Mouse (Mus musculus) Patski (cell line): ENCODE data around the gene Defb15. TPM values are rescaled to one million over a fixed set of nuclear protein-coding genes. Genes with fewer than 3 reads are reported as not detected.
A peak's percentile ranks its signal among the peaks of the same experiment; 100 is the strongest.
"Not testable (repeated sequence)": the region's sequence is repeated elsewhere in the genome, so short reads cannot be mapped to it uniquely, and the experiment has no call there.

Experiments
- ATAC-seq: fragments of 100-300 bp; one replicate; pipeline ENCODE4 v1.8.0; 2021
- CTCF ChIA-PET: fragments of 350-600 bp; sonication (Branson Sonifier 250); formaldehyde crosslinking; loops from one replicate; lab custom pipeline; 2022; ENCODE audit warnings: inconsistent platforms; lab: Charles Lee
- POLR2A ChIA-PET: fragments of 350-600 bp; sonication (Branson Sonifier 250); formaldehyde crosslinking; loops from one replicate; lab custom pipeline; 2022; ENCODE audit warnings: antibody characterized with exemption, inconsistent platforms; lab: Charles Lee
- DNase-seq: peaks from one replicate; pipeline ENCODE4 v3.0.0-alpha.2; 2011; ENCODE audit warnings: low read depth, low spot score
- H3K27me3 ChIP-seq: fragments of 371-371 bp; one replicate; pipeline ENCODE4 v1.5.1; 2021
- CTCF ChIP-seq: fragments of 100-300 bp; IDR thresholded peaks from one replicate; pipeline ENCODE4 v1.5.1; 2021
- in situ Hi-C: fragments of 300-500 bp; cut with MboI; formaldehyde crosslinking; loops from 3 replicates; pipeline ENCODE4 v1.11.1; 2018; ENCODE audit warnings: low pct_unique_long_range_greater_than_20kb, mixed read lengths
- polyA plus RNA-seq: library from polyadenylated mRNA; unstranded; gene quantifications from one replicate; pipeline ENCODE4 v1.2.3, GENCODE M21; 2021

Defb15 gene
- not detected for polyA plus RNA-seq

DNA sequence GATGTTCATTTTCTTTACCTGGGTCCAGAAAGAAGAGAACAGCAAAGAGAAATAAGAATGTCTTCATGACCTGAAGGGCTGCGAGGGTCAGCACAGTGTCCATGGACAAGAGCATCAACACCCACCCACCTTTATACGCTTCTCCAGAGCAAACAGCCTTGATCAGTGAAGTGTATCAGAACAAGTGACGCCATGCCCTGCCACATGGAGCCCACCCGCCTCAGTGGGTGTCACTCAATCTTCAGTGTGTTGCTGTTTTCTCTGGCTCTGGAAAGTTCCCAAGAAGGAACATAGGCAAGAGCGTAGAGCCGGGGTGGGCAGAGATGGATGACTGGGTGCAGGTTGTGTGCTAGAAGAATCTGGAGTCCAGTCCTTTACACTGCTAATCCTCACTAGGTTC, at the start of gene Defb15:
Defb15 (minus strand) TSS at position 101 of the 400 bp plus-strand sequence.
- TF ChIP-seq CTCF = no peak
- ChIA-PET CTCF (no interaction called here), POLR2A (no interaction called here)
- H3K27me3 ChIP-seq = peaks cover 4% of the 10 kb centered on the region
- in situ Hi-C loops = no loop called here
- DNase-seq (no peak), ATAC-seq (no peak)

DNA sequence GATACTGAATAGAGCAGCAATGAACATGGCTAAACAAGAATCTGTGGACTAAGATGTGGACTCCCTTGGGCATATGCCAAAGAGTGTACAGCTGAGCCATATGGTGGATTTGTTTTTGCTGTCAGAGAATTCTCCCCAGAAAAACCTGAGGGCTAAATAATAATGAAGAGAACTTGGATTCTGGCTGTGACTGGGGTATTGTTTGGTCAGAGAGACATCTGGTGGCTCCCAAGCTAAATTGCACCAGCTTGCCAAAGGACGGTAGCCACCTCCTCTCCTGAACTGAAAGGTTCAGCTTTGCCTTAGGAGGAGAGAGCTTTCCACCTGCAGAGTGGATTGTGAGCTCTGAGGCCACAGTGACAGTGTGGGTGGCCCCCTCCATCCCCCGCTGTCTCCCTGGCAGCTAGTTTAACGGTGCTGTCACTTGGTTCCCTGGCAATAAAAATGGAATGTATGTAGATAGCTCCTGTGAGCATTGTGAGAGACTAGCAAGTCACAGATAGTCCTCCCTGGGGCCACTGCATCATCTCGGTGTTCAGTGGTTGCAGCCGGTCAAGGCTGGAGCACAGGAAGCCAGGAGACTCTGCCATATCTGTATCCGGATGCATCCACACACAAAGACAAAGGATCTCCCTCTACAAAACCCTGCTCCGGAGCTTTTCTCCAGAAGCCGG, 49.3 kb upstream of the Defb15 start:
- peaks cover 4% of the 10 kb centered on the region for H3K27me3 ChIP-seq
- no peak for ATAC-seq
- ChIA-PET POLR2A (interaction anchor here (0.6 kb wide), 1 partner anchor 12 kb away, joined by 3 read pairs; no protein-coding TSS in a partner anchor), CTCF (interaction anchor here (0.9 to 1.6 kb wide), 5 partner anchors 8 to 66 kb away, joined by 3 to 6 read pairs (median 3); no protein-coding TSS in a partner anchor)
- peak; percentile 46 for TF ChIP-seq CTCF
- no peak for DNase-seq
- in situ Hi-C loops = no loop called here

DNA sequence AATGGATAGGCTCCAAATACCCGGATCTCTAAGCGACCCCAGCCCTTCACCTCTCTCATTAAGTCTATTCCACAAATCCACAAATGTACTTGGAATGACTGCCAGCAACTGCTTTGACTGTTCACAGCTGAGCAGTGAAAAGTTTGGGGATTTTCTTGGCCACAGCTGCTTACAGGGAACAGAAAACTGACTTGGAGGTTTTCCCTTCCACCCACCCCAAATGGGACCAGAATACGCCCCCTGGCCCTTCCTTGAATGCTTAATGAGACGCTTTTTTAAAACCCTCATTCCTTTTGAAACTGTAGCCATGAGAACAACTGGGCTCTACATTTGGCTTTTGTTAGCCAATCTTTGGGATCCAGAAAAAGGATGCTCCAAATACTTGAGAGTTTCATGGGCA, 45.7 kb upstream of the Defb15 start:
- DNase-seq (no peak), ATAC-seq (no peak)
- ChIA-PET CTCF (interaction anchor here (0.9 to 1.9 kb wide), 2 partner anchors 12 to 14 kb away, joined by 3 to 6 read pairs; no protein-coding TSS in a partner anchor), POLR2A (no interaction called here)
- TF ChIP-seq CTCF = no peak
- peaks cover 8% of the 10 kb centered on the region for H3K27me3 ChIP-seq
- in situ Hi-C loops = loop anchor here (10.0 kb wide), 1 partner anchor 63 kb away; no protein-coding TSS in a partner anchor

DNA sequence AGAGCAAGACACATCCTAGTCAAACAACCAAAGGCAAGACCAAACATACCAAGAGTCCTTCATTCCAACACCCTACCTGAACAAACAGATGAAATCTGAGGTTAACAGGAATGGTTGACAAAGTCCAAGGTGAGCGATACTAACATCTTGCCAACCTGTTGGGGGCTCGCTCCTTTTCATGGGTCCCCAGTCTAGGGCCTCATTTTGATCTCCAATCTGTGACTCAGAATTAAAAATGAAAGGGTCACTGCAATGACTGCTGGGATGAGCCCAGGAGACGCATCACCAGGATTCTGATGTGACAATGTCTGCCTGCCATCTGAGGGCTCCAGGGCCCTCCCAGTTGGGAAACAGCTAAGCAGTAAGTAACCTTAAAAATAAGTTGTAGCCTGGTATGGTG, 37.0 kb upstream of the Defb15 start, which contains the start of gene Ccdc70:
Ccdc70 (plus strand) TSS at position 301 of the 400 bp plus-strand sequence.
- ChIA-PET CTCF (no interaction called here), POLR2A (no interaction called here)
- TF ChIP-seq CTCF = no peak
- H3K27me3 ChIP-seq = no peaks in the 10 kb centered on the region
- ATAC-seq (no peak), DNase-seq (no peak)
- in situ Hi-C loops = no loop called here

DNA sequence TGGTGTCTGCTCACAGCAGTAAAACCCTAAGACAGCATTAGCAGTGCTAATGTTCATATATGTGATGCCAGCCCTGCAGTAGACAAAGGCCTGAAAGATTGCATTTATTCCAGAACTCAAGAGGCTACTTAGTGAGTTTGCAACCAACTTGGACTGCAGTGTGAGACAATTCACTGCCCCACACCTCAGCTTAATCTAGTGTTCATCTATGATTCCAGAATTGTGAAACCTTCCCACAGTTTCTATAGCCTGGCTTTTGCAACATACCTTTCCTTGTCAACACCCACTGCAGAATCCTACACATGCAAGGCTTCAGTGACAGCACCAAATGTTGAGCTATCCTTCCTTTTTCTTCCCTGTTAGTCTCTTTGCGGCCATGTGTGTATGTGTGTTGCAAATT, 34.1 kb upstream of the Defb15 start:
- POLR2A ChIA-PET = no interaction called here
- in situ Hi-C loops = no loop called here
- DNase-seq (no peak), ATAC-seq (no peak)
- TF ChIP-seq CTCF = no peak
- CTCF ChIA-PET = no interaction called here
- H3K27me3 ChIP-seq = no peaks in the 10 kb centered on the region

DNA sequence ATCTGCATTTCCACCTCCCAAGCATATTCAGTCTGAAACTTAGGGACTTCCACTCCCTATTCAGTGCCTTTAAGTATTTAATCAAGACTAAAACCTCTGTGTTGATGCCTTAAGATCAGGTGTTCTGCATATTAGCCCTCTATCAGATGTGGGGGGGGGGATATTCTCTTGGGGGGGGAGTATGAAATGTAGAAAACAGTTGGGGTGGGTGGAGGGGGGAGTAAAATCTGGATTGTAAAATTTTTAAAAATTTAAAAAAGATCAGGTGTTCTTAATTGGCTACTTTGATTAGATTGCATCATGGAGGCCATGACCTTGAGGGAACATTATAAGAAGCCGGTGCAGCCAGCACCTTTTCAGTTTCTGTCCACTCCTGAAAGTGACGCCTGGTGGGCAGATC, 25.9 kb upstream of the Defb15 start, which contains the start of gene Fam90a1a:
Fam90a1a (plus strand) TSS at position 301 of the 400 bp plus-strand sequence.
- TF ChIP-seq CTCF = no peak
- peaks cover 3% of the 10 kb centered on the region for H3K27me3 ChIP-seq
- DNase-seq (no peak), ATAC-seq (no peak)
- CTCF ChIA-PET = interaction anchor here (1.5 kb wide), 1 partner anchor 202 kb away, joined by 3 read pairs; no protein-coding TSS in a partner anchor
- in situ Hi-C loops = loop anchor here (5.0 kb wide), 1 partner anchor 201 kb away; no protein-coding TSS in a partner anchor
- POLR2A ChIA-PET = no interaction called here

DNA sequence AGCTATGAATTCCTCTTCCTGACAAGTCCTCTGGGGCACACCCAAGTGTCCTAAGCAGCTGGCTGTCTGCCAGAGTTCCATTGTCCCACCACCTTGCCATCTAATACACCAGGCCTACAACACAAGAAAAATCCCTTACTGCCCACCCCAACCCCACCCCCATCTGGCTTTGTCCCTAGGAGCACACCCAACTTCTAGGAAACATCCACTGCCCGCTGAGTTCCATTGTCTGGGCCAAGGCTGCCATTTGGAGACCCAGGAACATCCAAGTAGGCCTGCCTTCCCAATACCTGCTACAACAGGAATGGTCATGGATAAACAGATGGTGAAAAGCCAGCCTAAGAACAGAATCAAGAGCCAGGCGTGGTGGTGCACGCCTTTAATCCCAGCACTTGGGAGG, 23.8 kb upstream of the Defb15 start:
- peaks cover 3% of the 10 kb centered on the region for H3K27me3 ChIP-seq
- no peak for DNase-seq
- TF ChIP-seq CTCF = no peak
- in situ Hi-C loops = loop anchor here (5.0 kb wide), 1 partner anchor 199 kb away; no protein-coding TSS in a partner anchor
- POLR2A ChIA-PET = no interaction called here
- ATAC-seq = no peak
- CTCF ChIA-PET = no interaction called here

DNA sequence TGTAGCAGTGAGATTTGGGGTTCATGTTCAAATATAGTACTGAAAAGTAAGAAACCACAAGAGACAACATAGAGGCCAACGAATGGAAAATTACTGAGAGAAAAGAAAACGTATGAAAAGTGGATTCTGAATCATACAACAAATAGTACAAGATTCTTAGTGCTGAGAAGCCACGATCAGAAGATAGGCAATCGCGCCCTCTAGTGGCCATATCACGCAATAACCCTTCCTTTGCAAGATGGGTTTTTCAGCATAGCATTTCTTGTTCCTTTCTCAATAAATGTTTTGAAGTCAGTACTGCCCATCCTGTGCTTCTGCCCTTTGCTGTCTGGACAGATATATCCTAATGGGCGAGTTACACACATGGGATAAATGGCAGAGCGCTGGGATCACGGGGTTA, 22.8 kb upstream of the Defb15 start:
- POLR2A ChIA-PET = no interaction called here
- in situ Hi-C loops = loop anchor here (5.0 kb wide), 1 partner anchor 198 kb away; no protein-coding TSS in a partner anchor
- no peak for ATAC-seq
- peak; percentile 78 for TF ChIP-seq CTCF
- CTCF ChIA-PET = interaction anchor here (0.7 kb wide), 1 partner anchor 183 kb away, joined by 3 read pairs; no protein-coding TSS in a partner anchor
- no peaks in the 10 kb centered on the region for H3K27me3 ChIP-seq
- DNase-seq = no peak

DNA sequence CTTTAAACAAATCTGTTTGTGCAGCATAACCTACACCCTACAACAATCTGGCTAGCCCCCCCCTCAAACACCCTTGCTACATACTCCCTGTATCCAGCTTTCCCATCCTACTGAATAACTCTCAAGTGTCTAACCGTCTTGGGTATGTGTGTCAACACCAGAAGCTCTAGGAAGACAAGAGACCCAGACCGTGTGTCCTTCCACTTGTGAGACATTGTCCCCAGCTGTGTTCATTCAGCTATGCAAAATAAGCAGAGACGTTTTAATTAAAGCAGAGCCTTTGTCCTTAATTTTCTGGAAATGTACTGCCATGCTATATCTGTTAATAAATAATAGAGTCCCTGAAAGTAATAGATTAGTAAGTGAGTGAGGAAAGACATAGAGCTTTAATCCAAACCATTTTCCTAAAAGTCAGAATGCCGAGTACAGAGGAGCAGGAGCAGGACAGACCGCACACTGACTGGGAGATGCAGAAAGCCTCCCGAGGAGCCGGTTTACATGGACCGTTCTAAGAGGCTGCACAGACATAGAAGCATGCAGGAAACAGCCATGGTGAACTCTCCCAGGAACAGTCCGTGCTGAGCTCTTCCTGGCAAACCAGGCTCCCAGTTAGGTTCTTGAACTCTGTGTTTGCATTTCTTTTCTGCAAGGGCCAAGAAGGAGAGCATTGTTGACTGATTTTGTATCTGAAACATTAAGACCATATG, 15.0 kb upstream of the Defb15 start:
- in situ Hi-C loops = no loop called here
- no peak for TF ChIP-seq CTCF

DNA sequence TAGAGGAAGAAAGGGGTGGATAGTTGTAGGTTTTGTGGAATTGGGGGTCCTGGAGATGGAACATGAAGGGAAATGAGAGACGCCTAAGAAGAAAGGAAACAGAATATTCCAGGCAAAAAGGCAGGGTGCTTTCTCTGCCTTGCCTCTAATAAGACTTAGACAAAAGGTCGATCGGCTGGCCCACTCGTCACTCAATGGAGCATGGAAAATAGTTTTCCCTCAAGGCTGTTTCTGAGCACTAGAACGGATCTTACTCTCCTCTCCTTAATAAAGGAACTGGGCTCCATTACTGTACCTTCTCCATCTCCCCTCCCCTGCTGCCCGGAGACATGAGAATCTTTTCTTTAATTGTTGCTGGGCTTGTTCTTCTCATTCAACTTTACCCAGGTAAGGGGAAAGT, 14.0 kb upstream of the Defb15 start, which contains the start of gene Defb13:
Defb13 (plus strand) TSS at position 301 of the 400 bp plus-strand sequence.
- peaks cover 12% of the 10 kb centered on the region for H3K27me3 ChIP-seq
- no peak for TF ChIP-seq CTCF
- DNase-seq = no peak
- CTCF ChIA-PET = no interaction called here
- in situ Hi-C loops = no loop called here
- ATAC-seq = no peak
- POLR2A ChIA-PET = no interaction called here

More for the DNA sequence above, 15.0 kb upstream of the Defb15 start:
- ATAC-seq (no peak), DNase-seq (no peak)
- ChIA-PET POLR2A (no interaction called here), CTCF (no interaction called here)
- peaks cover 12% of the 10 kb centered on the region for H3K27me3 ChIP-seq

DNA sequence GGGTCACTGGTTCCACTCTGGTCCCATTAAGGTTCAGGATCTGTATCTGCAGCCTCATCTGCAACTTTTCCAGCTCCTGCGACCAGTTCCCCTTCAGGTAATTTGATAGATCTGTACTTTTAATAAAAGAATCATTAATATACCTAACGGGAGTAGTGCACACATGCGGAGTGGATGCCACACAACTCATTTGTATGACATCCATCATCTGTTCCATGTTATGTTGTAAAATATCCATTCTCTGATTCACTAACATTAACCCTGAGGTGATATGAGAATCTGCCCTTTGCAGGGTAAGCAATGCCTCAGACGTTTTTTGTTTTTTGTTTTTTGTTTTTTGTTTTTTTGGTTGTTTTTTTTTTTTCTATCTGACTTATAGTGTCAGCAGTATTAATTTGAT, 5.5 kb upstream of the Defb15 start, which contains the start of gene Defb35:
Defb35 (plus strand) TSS at position 301 of the 400 bp plus-strand sequence.
- H3K27me3 ChIP-seq, POLR2A ChIA-PET, ATAC-seq, in situ Hi-C loops, CTCF ChIA-PET, DNase-seq: not testable (repeated sequence)

DNA sequence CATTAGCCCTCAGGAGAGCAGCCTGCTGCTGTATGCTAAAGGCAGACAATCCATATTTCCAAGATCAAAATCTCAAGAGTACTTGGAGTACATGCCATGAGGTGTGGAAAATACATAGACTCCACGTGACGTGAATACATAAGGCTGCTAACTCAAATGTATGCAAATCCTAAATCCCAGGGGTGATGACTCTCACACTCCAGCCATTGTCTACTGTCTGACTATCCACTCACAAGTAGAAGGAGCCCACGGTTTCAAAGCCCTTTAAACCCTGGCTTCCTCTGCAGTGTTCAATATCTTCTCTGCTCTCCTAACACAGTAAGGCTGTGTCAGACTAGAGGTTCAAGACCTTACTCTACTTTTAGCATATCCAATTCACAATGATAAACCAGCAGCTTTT, 1.8 kb downstream of the Defb15 start:
- ATAC-seq, H3K27me3 ChIP-seq, CTCF ChIA-PET, DNase-seq, POLR2A ChIA-PET, in situ Hi-C loops: not testable (repeated sequence)
